Mouse (Mus musculus): ENCODE data around the gene Usp9x. TPM values are rescaled to one million over a fixed set of nuclear protein-coding genes. Genes with fewer than 3 reads are reported as not detected.

The Usp9x gene
- total and polyA plus RNA-seq, 2 experiments from 2014 or later, result 29.0 to 259 TPM

- Histone ChIP-seq H3K27ac (peak overlapping the region; percentile 77), H3K27me3 (ENCODE audit: insufficient read depth, low read length) (no peaks in the 10 kb centered on the region), H3K9ac (replicated peaks; ENCODE audit: low read length) (peak overlapping the region; percentile 35; the same call in 1 of the 2 replicates), H3K4me1 (ENCODE audit: insufficient read depth, low read length) (no peaks in the 10 kb centered on the region), H3K9me3 (ENCODE audit: low read length) (no peaks in the 10 kb centered on the region), H3K4me2 (ENCODE audit: low read depth, low read length) (peak overlapping the region; percentile 43), H3K36me3 (ENCODE audit: insufficient read depth, low read length) (no peaks in the 10 kb centered on the region), H3K4me3 (ENCODE audit: low read length) (no peak overlapping the region)
- TF ChIP-seq CTCF (IDR thresholded peaks at IDR 0.05; ENCODE audit: low read depth), result no peak
- ATAC-seq (peak; percentile 83), DNase-seq (ENCODE audit: low spot score) (peak; percentile 64)
- 27% methylated on average over 14 of the region's 14 CpGs for WGBS
These were observed 23.5 kb upstream of the Usp9x start for GRCm38 (mm10) chrX:13047631-13048345.

- no peak for ATAC-seq
- H3K4me2 ChIP-seq (ENCODE audit: low read depth, low read length), result no peak overlapping the region
- H3K9ac ChIP-seq (replicated peaks; ENCODE audit: low read length), result no peak overlapping the region
- DNase-seq (ENCODE audit: low spot score), result no peak
- H3K27me3 ChIP-seq (ENCODE audit: insufficient read depth, low read length), result no peaks in the 10 kb centered on the region
- no peak overlapping the region for H3K27ac ChIP-seq
- 67% methylated on average over 1 of the region's 1 CpGs for WGBS
- no peaks in the 10 kb centered on the region for H3K36me3 ChIP-seq (ENCODE audit: insufficient read depth, low read length)
- no peak for TF ChIP-seq CTCF (IDR thresholded peaks at IDR 0.05; ENCODE audit: low read depth)
- H3K4me1 ChIP-seq (ENCODE audit: insufficient read depth, low read length), result no peaks in the 10 kb centered on the region
- H3K4me3 ChIP-seq (ENCODE audit: low read length), result no peak overlapping the region
- H3K9me3 ChIP-seq (ENCODE audit: low read length), result no peaks in the 10 kb centered on the region
These were observed 16.7 kb upstream of the Usp9x start for GRCm38 (mm10) chrX:13054612-13055011.

- no peaks in the 10 kb centered on the region for H3K27me3 ChIP-seq (ENCODE audit: insufficient read depth, low read length)
- ATAC-seq (no peak), DNase-seq (ENCODE audit: low spot score) (no peak)
- H3K9me3 ChIP-seq (ENCODE audit: low read length), result no peaks in the 10 kb centered on the region
- H3K4me3 ChIP-seq (ENCODE audit: low read length), result no peak overlapping the region
- 78% methylated on average over 3 of the region's 3 CpGs for WGBS
- no peak for TF ChIP-seq CTCF (IDR thresholded peaks at IDR 0.05; ENCODE audit: low read depth)
- no peak overlapping the region for H3K27ac ChIP-seq
- H3K36me3 ChIP-seq (ENCODE audit: insufficient read depth, low read length), result no peaks in the 10 kb centered on the region
- no peaks in the 10 kb centered on the region for H3K4me1 ChIP-seq (ENCODE audit: insufficient read depth, low read length)
- no peak overlapping the region for H3K4me2 ChIP-seq (ENCODE audit: low read depth, low read length)
- H3K9ac ChIP-seq (replicated peaks; ENCODE audit: low read length), result no peak overlapping the region
These were observed 9.3 kb upstream of the Usp9x start for GRCm38 (mm10) chrX:13061961-13062360.

- Histone ChIP-seq H3K27me3 (ENCODE audit: insufficient read depth, low read length) (no peaks in the 10 kb centered on the region), H3K4me3 (ENCODE audit: low read length) (no peak overlapping the region), H3K36me3 (ENCODE audit: insufficient read depth, low read length) (no peaks in the 10 kb centered on the region), H3K4me2 (ENCODE audit: low read depth, low read length) (no peak overlapping the region), H3K9ac (replicated peaks; ENCODE audit: low read length) (no peak overlapping the region), H3K27ac (no peak overlapping the region), H3K9me3 (ENCODE audit: low read length) (no peaks in the 10 kb centered on the region), H3K4me1 (ENCODE audit: insufficient read depth, low read length) (no peaks in the 10 kb centered on the region)
- 82% methylated on average over 7 of the region's 9 CpGs for WGBS
- DNase-seq (ENCODE audit: low spot score), result no peak
- no peak for TF ChIP-seq CTCF (IDR thresholded peaks at IDR 0.05; ENCODE audit: low read depth)
- ATAC-seq, result no peak
These were observed 6.9 kb upstream of the Usp9x start for GRCm38 (mm10) chrX:13064273-13064925.

GRCm38 (mm10) chrX:13070206-13070572 is 1.1 kb upstream of the Usp9x start:
- H3K27ac ChIP-seq, result peak overlapping the region; percentile 96
- no peaks in the 10 kb centered on the region for H3K9me3 ChIP-seq (ENCODE audit: low read length)
- peak overlapping the region; percentile 50 for H3K4me2 ChIP-seq (ENCODE audit: low read depth, low read length)
- H3K4me3 ChIP-seq (ENCODE audit: low read length), result peak overlapping the region; percentile 67
- H3K9ac ChIP-seq (replicated peaks; ENCODE audit: low read length), result peak overlapping the region; percentile 90; the same call in 1 of the 2 replicates
- DNase-seq (ENCODE audit: low spot score), result peak; percentile 56
- WGBS, result 34% methylated on average over 8 of the region's 8 CpGs
- TF ChIP-seq CTCF (IDR thresholded peaks at IDR 0.05; ENCODE audit: low read depth), result no peak
- H3K36me3 ChIP-seq (ENCODE audit: insufficient read depth, low read length), result no peaks in the 10 kb centered on the region
- no peaks in the 10 kb centered on the region for H3K4me1 ChIP-seq (ENCODE audit: insufficient read depth, low read length)
- no peaks in the 10 kb centered on the region; the same call in 1 of the 2 replicates for H3K27me3 ChIP-seq (ENCODE audit: insufficient read depth, low read length)
- no peak for ATAC-seq

GRCm38 (mm10) chrX:13070573-13071240 is 591 bp upstream of the Usp9x start:
- TF ChIP-seq CTCF (IDR thresholded peaks at IDR 0.05; ENCODE audit: low read depth), result no peak
- H3K4me2 ChIP-seq (ENCODE audit: low read depth, low read length), result peak overlapping the region; percentile 55
- DNase-seq (ENCODE audit: low spot score), result peak; percentile 96

More at GRCm38 (mm10) chrX:13070573-13071240, 591 bp upstream of the Usp9x start:
- Histone ChIP-seq H3K4me1 (ENCODE audit: insufficient read depth, low read length) (no peaks in the 10 kb centered on the region), H3K27me3 (ENCODE audit: insufficient read depth, low read length) (no peaks in the 10 kb centered on the region; the same call in 1 of the 2 replicates), H3K9ac (replicated peaks; ENCODE audit: low read length) (peak overlapping the region; percentile 90), H3K36me3 (ENCODE audit: insufficient read depth, low read length) (no peaks in the 10 kb centered on the region), H3K27ac (peak overlapping the region; percentile 96), H3K4me3 (ENCODE audit: low read length) (peak overlapping the region; percentile 67), H3K9me3 (ENCODE audit: low read length) (no peaks in the 10 kb centered on the region)
- 32% methylated on average over 35 of the region's 35 CpGs for WGBS
- peak; percentile 91 for ATAC-seq

Data from hindbrain, postnatal 0 days (tissue).